Mouse (Mus musculus) MEL (cell line): ENCODE measurements around the gene Ccdc186. TPM values are rescaled to one million over a fixed set of nuclear protein-coding genes. Genes with fewer than 3 reads are reported as not detected.

Source experiments
- DNase-seq: peaks from one replicate; pipeline ENCODE4 v3.0.0; 2011; ENCODE audit warnings: low read depth, low spot score
- H3K27ac ChIP-seq: 2 replicates; pipeline ENCODE4 v1.5.1; 2012; ENCODE audit warnings: low read depth, mild to moderate bottlenecking, control low read depth, low read length, moderate library complexity; ENCODE audit not compliant: control insufficient read depth
- H3K27me3 ChIP-seq, 2 experiments: fragments of 150-350 bp in 1 of 2; sonication (generic) in 1 of 2; 2 replicates each; pipeline ENCODE4 v1.6.1; 2012; ENCODE audit warnings: low read length in 2 of 2, mild to moderate bottlenecking in 2 of 2, improper control_type of control experiment in 1 of 2, moderate library complexity in 1 of 2; ENCODE audit not compliant: insufficient read depth in 2 of 2, control insufficient read depth in 1 of 2
- H3K36me3 ChIP-seq, 2 experiments: 2 replicates each; pipeline ENCODE4 v1.6.1; 2012 to 2014; ENCODE audit warnings: low read length in 2 of 2, improper control_type of control experiment in 1 of 2, inconsistent platforms in 1 of 2, mild to moderate bottlenecking in 1 of 2; ENCODE audit not compliant: insufficient read depth in 2 of 2, control insufficient read depth in 1 of 2
- H3K4me1 ChIP-seq, 2 experiments: fragments of 150-350 bp in 1 of 2; sonication (generic) in 1 of 2; 2 replicates each; pipeline ENCODE4 v1.6.1; 2012; ENCODE audit warnings: low read length in 2 of 2, improper control_type of control experiment in 1 of 2, mild to moderate bottlenecking in 1 of 2; ENCODE audit not compliant: insufficient read depth in 2 of 2, control insufficient read depth in 1 of 2
- H3K4me3 ChIP-seq, 2 experiments: fragments of 150-350 bp in 1 of 2; sonication (generic) in 1 of 2; 2 replicates each; pipeline ENCODE4 v1.5.1; 2012; ENCODE audit warnings: low read depth in 2 of 2, low read length in 2 of 2, mild to moderate bottlenecking in 2 of 2, moderate library complexity in 2 of 2, control low read depth in 1 of 2, improper control_type of control experiment in 1 of 2; ENCODE audit not compliant: control insufficient read depth in 1 of 2, insufficient read depth in 1 of 2
- H3K79me2 ChIP-seq: 2 replicates; pipeline ENCODE4 v1.6.1; 2012; ENCODE audit warnings: mild to moderate bottlenecking, low read length, moderate library complexity; ENCODE audit not compliant: control insufficient read depth, poor library complexity, insufficient read depth
- H3K9ac ChIP-seq: 2 replicates; pipeline ENCODE4 v1.6.1; 2012; ENCODE audit warnings: low read depth, mild to moderate bottlenecking, control low read depth, low read length, moderate library complexity; ENCODE audit not compliant: control insufficient read depth, poor library complexity, severe bottlenecking
- H3K9me3 ChIP-seq: fragments of 150-350 bp; sonication (generic); replicated peaks from 2 replicates; pipeline ENCODE4 v1.6.1; 2012; ENCODE audit warnings: mild to moderate bottlenecking, low read length, improper control_type of control experiment, moderate library complexity; ENCODE audit not compliant: insufficient read depth
- BHLHE40 ChIP-seq: IDR thresholded peaks from 2 replicates; pipeline ENCODE4 v1.6.1; 2012; ENCODE audit warnings: low read depth, mild to moderate bottlenecking, inconsistent platforms, low read length, improper control_type of control experiment, borderline replicate concordance
- CHD2 ChIP-seq: IDR thresholded peaks from 2 replicates; pipeline ENCODE4 v1.6.1; 2011; ENCODE audit warnings: low read length, improper control_type of control experiment
- CTCF ChIP-seq, 3 experiments: IDR thresholded peaks in 2 of 3; conservative IDR thresholded peaks in 1 of 3; 2 replicates each; pipeline ENCODE4 v1.5.1; 2011 to 2012; ENCODE audit warnings: low read length in 3 of 3, low read depth in 2 of 3, mild to moderate bottlenecking in 2 of 3, improper control_type of control experiment in 1 of 3, inconsistent platforms in 1 of 3, mixed read lengths in 1 of 3, moderate library complexity in 1 of 3; ENCODE audit not compliant: control insufficient read depth in 1 of 3, insufficient read depth in 1 of 3, poor library complexity in 1 of 3, severe bottlenecking in 1 of 3
- ELF1 ChIP-seq: IDR thresholded peaks from 2 replicates; pipeline ENCODE4 v1.6.1; 2014; ENCODE audit warnings: low read depth, mild to moderate bottlenecking, inconsistent platforms, low read length, improper control_type of control experiment, moderate library complexity
- ETS1 ChIP-seq: IDR thresholded peaks from 2 replicates; pipeline ENCODE4 v1.6.1; 2012; ENCODE audit warnings: low read depth, mild to moderate bottlenecking, inconsistent platforms, low read length, improper control_type of control experiment, moderate library complexity
- GABPA ChIP-seq: IDR thresholded peaks from 2 replicates; pipeline ENCODE4 v1.6.1; 2012; ENCODE audit warnings: low read depth, mild to moderate bottlenecking, inconsistent platforms, low read length, improper control_type of control experiment, moderate library complexity
- GATA1 ChIP-seq: IDR thresholded peaks from 2 replicates; pipeline ENCODE4 v1.6.1; 2011; ENCODE audit warnings: low read depth, low read length, improper control_type of control experiment
- HCFC1 ChIP-seq: IDR thresholded peaks from 2 replicates; pipeline ENCODE4 v1.6.1; 2012; ENCODE audit warnings: low read depth, mild to moderate bottlenecking, inconsistent platforms, low read length, improper control_type of control experiment, moderate library complexity
- JUND ChIP-seq: IDR thresholded peaks from 2 replicates; pipeline ENCODE4 v1.6.1; 2011; ENCODE audit warnings: low read depth, mild to moderate bottlenecking, improper control_type of control experiment, low read length
- MAZ ChIP-seq: IDR thresholded peaks from 2 replicates; pipeline ENCODE4 v1.6.1; 2012; ENCODE audit warnings: low read depth, mild to moderate bottlenecking, inconsistent platforms, low read length, improper control_type of control experiment
- MEF2A ChIP-seq: IDR thresholded peaks from 2 replicates; pipeline ENCODE4 v1.6.1; 2014; ENCODE audit warnings: low read depth, mild to moderate bottlenecking, inconsistent platforms, low read length, improper control_type of control experiment; ENCODE audit not compliant: poor library complexity, insufficient replicate concordance, severe bottlenecking; ENCODE audit errors: extremely low read depth
- MXI1 ChIP-seq: IDR thresholded peaks from 2 replicates; pipeline ENCODE4 v1.6.1; 2011; ENCODE audit warnings: mild to moderate bottlenecking, low read depth, low read length, improper control_type of control experiment
- MYB ChIP-seq: IDR thresholded peaks from 2 replicates; pipeline ENCODE4 v1.6.1; 2011; ENCODE audit warnings: mild to moderate bottlenecking, low read depth, low read length, improper control_type of control experiment
- NRF1 ChIP-seq: IDR thresholded peaks from 2 replicates; pipeline ENCODE4 v1.6.1; 2014; ENCODE audit warnings: low read depth, mild to moderate bottlenecking, inconsistent platforms, low read length, improper control_type of control experiment, moderate library complexity; ENCODE audit not compliant: poor library complexity, insufficient read depth, severe bottlenecking
- POLR2A ChIP-seq, 2 experiments: IDR thresholded peaks; 2 replicates each; pipeline ENCODE4 v1.6.1; 2011 to 2012; ENCODE audit warnings: low read length in 2 of 2, mild to moderate bottlenecking in 2 of 2, control low read depth in 1 of 2, improper control_type of control experiment in 1 of 2, low read depth in 1 of 2, moderate library complexity in 1 of 2; ENCODE audit not compliant: control insufficient read depth in 1 of 2, insufficient read depth in 1 of 2, poor library complexity in 1 of 2
- RAD21 ChIP-seq: IDR thresholded peaks from 2 replicates; pipeline ENCODE4 v1.6.1; 2011; ENCODE audit warnings: mild to moderate bottlenecking, low read depth, low read length, improper control_type of control experiment
- RCOR1 ChIP-seq: IDR thresholded peaks from 2 replicates; pipeline ENCODE4 v1.6.1; 2012; ENCODE audit warnings: low read depth, mild to moderate bottlenecking, inconsistent platforms, low read length, improper control_type of control experiment
- SIN3A ChIP-seq: IDR thresholded peaks from 2 replicates; pipeline ENCODE4 v1.6.1; 2012; ENCODE audit warnings: low read length, improper control_type of control experiment, inconsistent platforms
- USF2 ChIP-seq, 2 experiments: IDR thresholded peaks; 2 replicates each; pipeline ENCODE4 v1.6.1; 2011 to 2012; ENCODE audit warnings: improper control_type of control experiment in 2 of 2, low read length in 2 of 2, borderline replicate concordance in 1 of 2, inconsistent platforms in 1 of 2, low read depth in 1 of 2, mild to moderate bottlenecking in 1 of 2; ENCODE audit not compliant: insufficient read depth in 1 of 2
- ZC3H11A ChIP-seq: IDR thresholded peaks from 2 replicates; pipeline ENCODE4 v1.6.1; 2012; ENCODE audit warnings: low read depth, mild to moderate bottlenecking, inconsistent platforms, low read length, improper control_type of control experiment
- polyA plus RNA-seq, 2 experiments: library from polyadenylated mRNA; stranded (reverse) in 1 of 2; unstranded in 1 of 2; fragments of >175 nt in 1 of 2; fragments of >200 nt in 1 of 2; gene quantifications; 2 replicates each; pipeline versions ENCODE4 v1.2.1 to v1.2.4; 2012; ENCODE audit warnings: low replicate concordance in 2 of 2, low read depth in 1 of 2; ENCODE audit not compliant: insufficient read length in 2 of 2, insufficient read depth in 1 of 2, missing spikeins in 1 of 2
- total RNA-seq: library from RNA; depleted of rRNA; stranded (reverse); fragments of 300-350 nt; gene quantifications from 2 replicates; pipeline ENCODE4 v1.2.3, GENCODE M21; 2012

Gene Ccdc186
- total and polyA plus RNA-seq, 3 experiments, result 7.9 to 72.2 (median 21.9) TPM

DNA sequence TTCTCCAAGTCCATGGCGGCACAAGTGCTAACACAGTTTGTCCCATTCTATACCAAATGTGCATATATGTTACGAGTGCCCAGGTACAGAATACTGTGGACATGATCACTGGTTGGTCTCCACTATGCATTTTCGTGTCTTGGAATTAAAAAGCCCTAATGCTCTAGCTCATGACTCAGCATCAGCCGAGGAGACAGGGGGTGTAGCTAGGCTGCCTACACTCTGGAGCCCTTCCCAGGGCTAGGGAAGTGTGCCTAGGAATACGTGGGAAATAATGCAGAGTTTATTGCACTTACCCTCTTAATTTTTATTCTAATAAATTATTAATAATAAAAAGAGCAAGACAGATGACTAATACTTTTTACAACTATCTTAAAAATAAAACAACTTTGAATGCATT lies 33.0 kb downstream of the Ccdc186 start:
- Histone ChIP-seq H3K27me3 (no peaks in the 10 kb centered on the region), H3K27ac (no peak overlapping the region), H3K4me1 (no peaks in the 10 kb centered on the region), H3K79me2 (no peaks in the 10 kb centered on the region), H3K9me3 (no peaks in the 10 kb centered on the region), H3K4me3 (no peak overlapping the region), H3K9ac (no peak overlapping the region), H3K36me3 (peaks cover 0 to 32% of the 10 kb centered on the region in 2 experiments; a peak in 2 of 4 replicates)
- TF ChIP-seq CTCF (IDR thresholded peaks at IDR 0.05 in 2 of 3, conservative IDR thresholded peaks at IDR 0.05 in 1 of 3; ENCODE audit: control insufficient read depth in 1 of 3, insufficient read depth in 1 of 3, low read depth in 2 of 3, low read length in 3 of 3, poor library complexity in 1 of 3, severe bottlenecking in 1 of 3) (no peak), MYB (no peak), POLR2A (IDR thresholded peaks at IDR 0.05; ENCODE audit: control insufficient read depth in 1 of 2, insufficient read depth in 1 of 2, low read depth in 1 of 2, low read length in 2 of 2, poor library complexity in 1 of 2) (no peak), NRF1 (no peak), MXI1 (no peak), ETS1 (no peak), MAZ (no peak), CHD2 (no peak)
- no peak for DNase-seq

DNA sequence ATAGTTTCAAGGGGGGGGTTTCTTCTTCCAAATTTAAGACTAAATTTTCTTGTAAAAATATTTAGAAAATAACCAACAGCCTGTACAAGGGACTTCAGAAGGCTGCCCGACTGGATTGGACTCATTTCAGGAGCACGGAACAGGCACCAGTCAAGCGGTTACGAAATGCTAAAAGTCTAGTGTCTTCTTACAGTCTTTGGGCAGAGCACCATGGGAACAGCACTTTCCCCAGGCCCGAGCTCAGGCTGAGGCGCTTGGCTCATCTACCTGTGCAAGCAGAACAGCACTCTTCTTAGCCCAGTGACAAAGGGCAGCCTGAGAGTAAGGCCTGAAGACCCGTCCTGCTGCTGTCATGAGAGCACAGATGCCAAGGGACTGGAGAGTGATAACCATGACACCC lies 34.1 kb downstream of the Ccdc186 start:
- no peak overlapping the region for H3K4me3 ChIP-seq
- H3K9ac ChIP-seq, result no peak overlapping the region
- no peaks in the 10 kb centered on the region for H3K79me2 ChIP-seq
- H3K36me3 ChIP-seq, result peaks cover 0 to 29% of the 10 kb centered on the region in 2 experiments; a peak in 2 of 4 replicates
- no peaks in the 10 kb centered on the region for H3K9me3 ChIP-seq
- no peaks in the 10 kb centered on the region for H3K27me3 ChIP-seq
- no peaks in the 10 kb centered on the region for H3K4me1 ChIP-seq
- no peak overlapping the region for H3K27ac ChIP-seq
- TF ChIP-seq RCOR1 (no peak), SIN3A (no peak), HCFC1 (no peak), MXI1 (no peak), USF2 (IDR thresholded peaks at IDR 0.05; ENCODE audit: borderline replicate concordance in 1 of 2, insufficient read depth in 1 of 2, low read depth in 1 of 2, low read length in 2 of 2) (no peak), ELF1 (no peak), CTCF (IDR thresholded peaks at IDR 0.05 in 2 of 3, conservative IDR thresholded peaks at IDR 0.05 in 1 of 3; ENCODE audit: control insufficient read depth in 1 of 3, insufficient read depth in 1 of 3, low read depth in 2 of 3, low read length in 3 of 3, poor library complexity in 1 of 3, severe bottlenecking in 1 of 3) (no peak), BHLHE40 (no peak), GATA1 (no peak), JUND (no peak), GABPA (no peak), MEF2A (no peak), ZC3H11A (no peak), RAD21 (no peak)
- TF ChIP-seq, all 39 proteins: peak for 0
- DNase-seq, result no peak
